Mouse (Mus musculus) kidney, adult 2 months (tissue): ENCODE data around the gene Galns. TPM values are rescaled to one million over a fixed set of nuclear protein-coding genes. Genes with fewer than 3 reads are reported as not detected.

Experiments used
- DNase-seq: peaks from one replicate; pipeline ENCODE4 v3.0.0; 2021
- H3K27ac ChIP-seq: fragments of 200-500 bp; 2 replicates; pipeline ENCODE4 v1.5.1; 2012; ENCODE audit warnings: low read depth, low read length, control low read depth, inconsistent platforms; ENCODE audit not compliant: insufficient read depth
- H3K27me3 ChIP-seq: fragments of 200-500 bp; replicated peaks from 2 replicates; pipeline ENCODE4 v1.6.1; 2012; ENCODE audit warnings: mild to moderate bottlenecking, moderate library complexity, low read length, inconsistent platforms; ENCODE audit not compliant: control insufficient read depth, insufficient read depth
- H3K36me3 ChIP-seq: fragments of 200-500 bp; 2 replicates; pipeline ENCODE4 v1.6.1; 2012; ENCODE audit warnings: mild to moderate bottlenecking, moderate library complexity, low read length, inconsistent platforms; ENCODE audit not compliant: control insufficient read depth, insufficient read depth
- H3K4me1 ChIP-seq: fragments of 200-500 bp; 2 replicates; pipeline ENCODE4 v1.6.1; 2011; ENCODE audit warnings: low read length; ENCODE audit not compliant: control insufficient read depth, insufficient read depth
- H3K4me3 ChIP-seq: fragments of 200-500 bp; 2 replicates; pipeline ENCODE4 v1.5.1; 2011; ENCODE audit warnings: mild to moderate bottlenecking, low read depth, low read length, control low read depth; ENCODE audit not compliant: insufficient read depth
- CTCF ChIP-seq: fragments of 200-500 bp; conservative IDR thresholded peaks from 2 replicates; pipeline ENCODE4 v1.5.1; 2011; ENCODE audit warnings: low read depth, mild to moderate bottlenecking, control low read depth, low read length, moderate library complexity, mixed read lengths; ENCODE audit not compliant: insufficient read depth, insufficient read length
- POLR2A ChIP-seq: fragments of 200-500 bp; IDR thresholded peaks from one replicate; pipeline ENCODE4 v1.6.1; 2011; ENCODE audit warnings: low read depth, low read length, control low read depth
- WGBS: fragments of 180-500 bp; shearing (Covaris S2); methylation state at CpG from one replicate; pipeline ENCODE4 v1.1.7; 2018; 5-methylcytosine and 5-hydroxymethylcytosine counted together
- polyA plus RNA-seq: library from polyadenylated mRNA; depleted of rRNA; stranded (reverse); fragments of >200 nt; gene quantifications from 2 replicates; pipeline ENCODE4 v1.2.3, GENCODE M21; 2012

Gene Galns
- polyA plus RNA-seq, 1 experiment, result 36.2 TPM

GRCm38 (mm10) chr8:122652643-122653042, 41.4 kb upstream of the Galns start:
- 62% methylated on average over 6 of the region's 6 CpGs for WGBS
- no peak for DNase-seq
- TF ChIP-seq CTCF (no peak), POLR2A (no peak)

GRCm38 (mm10) chr8:122651326-122651921, 40.2 kb upstream of the Galns start:
- Histone ChIP-seq H3K27me3 (no peaks in the 10 kb centered on the region), H3K27ac (no peak overlapping the region), H3K4me3 (no peak overlapping the region), H3K4me1 (0 out of 2 replicates have a peak, but pooled peaks cover 8% of the 10 kb centered on the region), H3K36me3 (no peaks in the 10 kb centered on the region)
- no peak for TF ChIP-seq POLR2A
- TF ChIP-seq CTCF, result no peak
- 77% methylated on average over 16 of the region's 16 CpGs for WGBS
- no peak for DNase-seq

More at GRCm38 (mm10) chr8:122652643-122653042, 41.4 kb upstream of the Galns start:
- Histone ChIP-seq H3K36me3 (no peaks in the 10 kb centered on the region), H3K27me3 (no peaks in the 10 kb centered on the region), H3K4me3 (no peak overlapping the region), H3K4me1 (0 out of 2 replicates have a peak, but pooled peaks cover 8% of the 10 kb centered on the region), H3K27ac (no peak overlapping the region)

DNA sequence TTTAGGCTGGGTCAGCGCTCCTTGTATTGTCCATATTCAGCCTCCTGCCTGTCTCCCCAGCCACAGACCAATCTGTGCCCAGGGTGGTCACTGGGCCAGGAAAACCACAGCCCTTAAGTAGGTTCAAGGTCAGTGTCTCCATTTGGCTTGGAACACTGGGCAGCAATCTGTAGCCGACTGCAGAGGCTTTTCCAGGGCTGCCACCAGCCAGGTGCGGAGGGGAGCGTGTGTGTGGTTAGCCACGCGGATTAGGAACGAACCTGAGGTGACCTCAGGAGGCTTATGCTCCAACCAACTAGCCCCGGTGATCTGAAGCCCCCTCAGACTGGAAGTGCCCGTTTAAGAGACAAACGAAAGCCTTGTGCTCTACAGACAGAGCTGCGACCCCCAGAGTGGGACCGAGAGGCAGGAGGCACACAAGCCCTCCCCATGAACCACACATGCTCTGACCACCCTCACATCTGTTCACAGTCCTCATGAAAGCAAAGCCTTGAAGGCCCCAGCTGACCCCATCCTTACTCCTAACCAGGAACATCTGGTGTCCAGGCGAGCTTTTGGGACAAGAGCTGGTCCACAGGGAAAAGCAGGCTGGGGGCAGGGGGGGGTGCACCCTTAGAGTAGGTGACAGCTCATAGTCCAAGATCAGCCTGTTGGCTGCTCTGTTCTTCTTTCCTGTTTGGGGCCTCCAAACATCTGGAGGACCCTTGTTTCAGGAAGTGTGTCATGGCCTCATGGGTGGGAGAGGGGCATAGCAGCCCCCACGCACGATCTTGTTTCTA, 37.1 kb upstream of the Galns start:
- WGBS, result 72% methylated on average over 15 of the region's 15 CpGs
- H3K4me3 ChIP-seq, result no peak overlapping the region

DNA sequence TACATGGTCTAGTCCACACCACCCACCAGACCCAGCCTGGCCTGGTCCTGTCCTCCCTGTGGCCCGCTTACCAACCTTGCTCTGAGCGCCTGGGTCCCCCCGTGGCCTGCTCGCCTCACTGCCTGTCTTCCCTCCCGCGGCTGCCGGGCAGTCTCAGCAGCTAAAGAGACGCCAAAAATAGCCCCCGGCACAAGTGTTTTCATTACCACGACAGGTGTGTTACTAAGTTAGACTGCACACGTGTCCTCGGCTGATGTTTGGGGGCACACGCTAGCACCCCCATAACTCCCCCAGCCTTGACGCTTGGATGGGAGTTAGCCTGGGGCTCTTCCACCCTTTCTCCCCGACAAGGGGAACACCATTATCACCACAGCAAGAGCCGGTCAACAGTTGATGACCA, 35.1 kb upstream of the Galns start:
- WGBS, result 74% methylated on average over 16 of the region's 16 CpGs
- H3K4me3 ChIP-seq, result no peak overlapping the region
- no peak for TF ChIP-seq POLR2A
- no peak for TF ChIP-seq CTCF
- no peaks in the 10 kb centered on the region for H3K27me3 ChIP-seq
- H3K36me3 ChIP-seq, result no peaks in the 10 kb centered on the region
- no peaks in the 10 kb centered on the region for H3K4me1 ChIP-seq
- DNase-seq, result no peak
- no peak overlapping the region for H3K27ac ChIP-seq

More for the DNA sequence above, 37.1 kb upstream of the Galns start:
- H3K36me3 ChIP-seq, result no peaks in the 10 kb centered on the region
- DNase-seq, result no peak
- H3K27ac ChIP-seq, result no peak overlapping the region
- no peaks in the 10 kb centered on the region for H3K4me1 ChIP-seq
- TF ChIP-seq CTCF (no peak), POLR2A (no peak)
- H3K27me3 ChIP-seq, result no peaks in the 10 kb centered on the region

- no peaks in the 10 kb centered on the region; the same call in 1 of the 2 replicates for H3K4me1 ChIP-seq
- DNase-seq, result no peak
- 73% methylated on average over 6 of the region's 6 CpGs for WGBS
- no peak overlapping the region for H3K27ac ChIP-seq
- no peaks in the 10 kb centered on the region for H3K36me3 ChIP-seq
- no peaks in the 10 kb centered on the region for H3K27me3 ChIP-seq
- TF ChIP-seq POLR2A, result no peak
- no peak for TF ChIP-seq CTCF
- H3K4me3 ChIP-seq, result no peak overlapping the region
Measured at GRCm38 (mm10) chr8:122644175-122644954, 33.1 kb upstream of the Galns start.

- no peak for DNase-seq
- no peak for TF ChIP-seq CTCF
- TF ChIP-seq POLR2A, result no peak
- Histone ChIP-seq H3K27me3 (no peaks in the 10 kb centered on the region), H3K4me3 (no peak overlapping the region), H3K27ac (no peak overlapping the region), H3K36me3 (no peaks in the 10 kb centered on the region), H3K4me1 (no peaks in the 10 kb centered on the region; the same call in 1 of the 2 replicates)
- 48% methylated on average over 9 of the region's 9 CpGs for WGBS
Measured at GRCm38 (mm10) chr8:122642071-122642470, 30.8 kb upstream of the Galns start.
